Mouse (Mus musculus): ENCODE measurements around the gene Adgrg3. TPM values are rescaled to one million over a fixed set of nuclear protein-coding genes. Genes with fewer than 3 reads are reported as not detected.
A peak's percentile ranks its signal among the peaks of the same experiment; 100 is the strongest.

Gene Adgrg3
- total RNA-seq (2021) = 1 to 10 TPM; 2.0 to 2.8 TPM
- polyA plus RNA-seq (2012; rRNA removed) = 9.1 and 11.2 TPM in 2 replicates
- long read RNA-seq, partial matches to known transcripts = 2 of 4 reads
- long read RNA-seq, other reads (novel, unspliced or antisense) = 1 of 4 reads

DNA sequence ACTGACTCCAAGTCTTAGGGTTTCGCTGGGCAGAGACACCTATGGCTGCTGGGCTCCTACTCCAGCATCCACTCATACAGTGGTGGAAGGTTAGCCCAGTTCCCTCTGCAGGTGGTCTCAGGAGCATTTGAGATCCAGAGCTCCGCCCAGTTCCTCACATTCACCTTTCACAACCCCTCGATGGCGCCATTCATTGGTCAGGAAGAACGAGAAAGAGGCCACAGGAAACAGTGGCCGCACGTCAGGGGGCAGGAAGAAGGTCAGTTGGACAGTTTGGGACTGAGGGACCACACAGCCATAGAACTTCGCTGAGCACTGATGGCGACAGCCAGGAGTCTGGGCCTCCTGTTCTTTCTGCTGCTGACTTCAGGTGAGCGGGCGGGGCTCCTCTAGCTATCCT is at the start of gene Adgrg3:
Gene Adgrg3, plus strand, starts transcription at position 242 of the 400 bp plus-strand sequence.
- DNase-seq = no peak

DNA sequence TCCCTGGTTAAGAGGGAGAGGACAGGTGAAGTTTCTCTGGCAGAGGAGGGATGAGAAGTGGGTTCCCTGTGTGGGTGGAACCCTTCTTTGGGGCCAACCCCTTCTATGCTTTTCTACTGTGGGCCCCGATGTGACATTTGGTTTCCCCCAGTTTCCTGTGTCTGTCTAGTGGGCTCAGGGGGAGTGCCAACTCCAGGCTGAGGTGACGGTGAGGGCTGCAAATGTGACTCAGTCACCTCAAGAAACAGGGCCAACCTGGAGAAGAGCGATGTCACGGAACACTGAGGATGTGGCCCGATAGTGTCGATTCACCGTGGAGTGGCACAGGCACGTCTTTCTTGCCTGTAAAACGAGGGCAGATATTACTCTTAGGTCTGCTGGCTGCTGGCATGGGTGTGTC is 44.2 kb upstream of the Adgrg3 start:
- no peak for DNase-seq

DNA sequence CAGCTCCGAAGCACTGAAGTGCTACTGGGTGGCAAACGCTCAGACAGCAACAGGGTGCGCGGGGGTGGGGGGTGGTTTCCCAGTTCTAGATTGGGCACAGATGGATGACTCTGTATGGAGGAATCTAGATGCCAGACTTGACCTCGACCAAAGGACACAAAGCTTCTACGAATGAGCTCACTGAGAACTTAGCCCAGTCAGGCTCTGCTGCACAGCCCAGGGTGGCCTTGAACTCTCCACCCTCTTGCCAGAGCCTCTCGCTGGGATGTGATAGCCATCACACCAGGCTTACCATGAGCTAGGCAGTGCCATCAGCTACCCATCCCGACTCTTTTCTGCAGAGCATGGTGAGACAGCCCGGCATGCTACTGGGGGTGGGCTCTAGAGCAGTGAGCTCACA is 43.7 kb upstream of the Adgrg3 start:
- no peak for DNase-seq

DNA sequence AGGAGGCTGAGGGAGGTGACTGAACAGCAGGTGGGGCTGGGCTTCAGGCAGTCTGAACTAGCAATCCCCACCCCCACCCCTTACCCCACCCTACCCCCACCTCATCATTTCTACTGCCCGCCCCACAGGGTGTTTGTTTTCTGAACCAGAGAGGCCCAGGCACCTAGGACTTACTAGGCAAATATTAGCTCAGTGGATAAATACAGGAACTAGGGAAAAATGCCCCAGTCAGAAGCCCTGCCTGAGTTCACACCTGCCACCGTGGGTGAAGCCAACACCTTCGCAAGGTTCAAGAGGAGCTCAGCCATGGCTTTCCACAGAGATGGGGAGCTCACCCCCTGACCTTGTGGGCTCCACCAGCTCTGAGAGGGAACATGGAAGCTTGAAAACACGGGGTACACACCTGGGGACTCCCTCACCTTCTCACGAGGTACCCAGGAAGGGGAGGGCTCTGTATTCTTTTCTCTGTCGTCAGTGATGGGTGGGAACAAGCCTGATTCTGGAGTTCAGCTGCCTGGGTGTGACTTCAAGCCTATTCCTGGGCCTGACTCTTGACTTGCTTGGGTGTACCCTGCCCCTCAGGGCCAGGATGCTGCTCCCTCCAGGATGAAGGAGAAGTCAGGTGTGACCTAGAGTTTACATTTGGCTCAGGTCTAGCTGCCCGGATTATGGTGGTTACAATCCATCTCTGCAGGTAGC is 42.9 kb upstream of the Adgrg3 start, which contains the start of gene Adgrg1:
Gene Adgrg1, plus strand, starts transcription at position 285 of the 699 bp plus-strand sequence.
- DNase-seq = no peak

DNA sequence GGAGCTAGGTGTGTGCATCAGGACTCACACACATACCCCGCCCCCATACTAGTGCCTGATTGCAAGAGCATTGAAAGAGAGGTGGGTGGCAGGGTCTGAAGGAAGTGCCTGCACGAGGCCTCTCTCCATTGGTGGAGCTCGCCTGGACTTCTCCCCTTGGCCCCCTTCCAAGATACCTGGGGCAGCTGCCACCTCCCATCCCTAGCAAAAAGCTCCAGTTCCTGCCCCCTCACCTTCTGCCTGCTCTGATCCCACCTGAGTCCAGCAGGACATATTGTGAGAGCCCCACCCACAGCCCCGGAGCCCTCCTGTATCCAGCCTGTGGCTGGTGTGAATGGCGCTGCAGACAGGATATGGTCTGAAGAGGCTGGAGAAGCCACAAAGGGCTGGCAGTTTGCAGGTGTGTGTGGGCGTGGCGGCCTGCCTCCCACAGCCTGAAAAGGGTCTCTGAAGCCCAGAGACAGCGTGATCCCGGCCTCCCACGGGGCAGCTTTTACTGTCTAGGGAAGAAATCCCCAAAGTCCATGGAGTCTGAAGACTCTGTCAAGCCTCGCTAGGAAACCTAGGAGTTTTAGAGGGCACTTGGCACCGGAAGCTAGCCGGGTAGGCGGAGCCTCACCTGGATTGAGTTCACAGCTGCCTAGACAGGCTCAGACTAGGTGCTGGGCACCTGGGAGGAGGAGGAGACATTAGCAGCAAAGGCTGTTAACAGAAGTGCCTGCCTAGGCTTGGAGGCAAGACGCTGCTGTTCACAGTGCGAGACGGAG is 40.7 kb upstream of the Adgrg3 start:
- no peak for DNase-seq

DNA sequence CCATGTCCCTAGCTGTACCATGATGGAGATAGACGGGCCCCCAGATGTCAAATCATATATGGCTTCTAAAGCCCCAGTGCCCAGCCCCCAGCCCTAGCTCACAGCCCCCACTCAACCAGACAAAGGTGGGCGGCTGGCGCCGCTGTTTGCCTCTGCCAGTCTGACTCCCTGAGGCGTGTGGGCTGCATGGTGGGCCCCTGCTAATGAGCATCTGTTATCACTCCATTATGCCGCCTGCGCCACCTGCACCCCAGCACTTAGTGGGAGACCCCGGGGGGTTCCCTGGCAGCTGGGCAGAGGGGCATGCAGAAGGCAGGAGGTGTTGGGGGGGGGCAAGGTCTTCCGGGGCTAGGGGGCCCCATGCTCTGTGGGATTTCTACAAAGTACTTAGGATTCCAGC is 39.4 kb upstream of the Adgrg3 start:
- no peak for DNase-seq

DNA sequence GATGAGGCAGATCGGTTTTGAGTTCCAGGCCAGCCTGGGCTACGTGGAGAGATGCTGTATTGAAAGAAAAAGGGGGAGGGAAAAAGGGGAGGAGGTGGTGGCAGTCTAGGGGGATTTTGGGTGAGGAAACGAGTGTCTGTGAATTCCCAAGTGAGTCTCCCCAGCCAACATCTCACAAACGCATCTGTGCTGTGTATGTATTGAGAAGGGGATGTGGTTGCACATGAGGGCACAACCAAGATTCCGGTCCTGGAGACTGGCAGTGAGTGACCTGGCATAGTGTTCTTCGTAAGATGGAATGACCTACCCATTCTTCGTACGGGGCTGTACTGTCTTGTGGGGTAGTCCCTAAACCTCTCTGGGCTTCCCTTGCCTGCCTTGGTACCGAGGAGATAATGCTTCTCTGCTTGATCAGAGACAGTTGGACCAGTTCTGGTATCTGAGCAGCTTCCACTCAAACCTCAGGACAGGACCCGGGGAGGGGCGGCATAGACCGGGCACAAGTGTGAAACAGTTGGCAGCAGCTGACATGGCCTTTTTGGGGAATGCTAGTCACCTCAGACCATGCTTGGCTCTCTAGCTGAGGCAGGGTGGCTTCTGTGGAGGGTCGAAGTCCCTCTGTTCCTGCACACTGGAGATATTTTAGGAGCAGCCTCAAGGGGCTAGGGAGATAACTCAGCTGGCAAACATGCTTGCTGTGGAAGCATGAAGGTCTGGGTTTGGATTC is 38.7 kb upstream of the Adgrg3 start:
- DNase-seq = no peak

DNA sequence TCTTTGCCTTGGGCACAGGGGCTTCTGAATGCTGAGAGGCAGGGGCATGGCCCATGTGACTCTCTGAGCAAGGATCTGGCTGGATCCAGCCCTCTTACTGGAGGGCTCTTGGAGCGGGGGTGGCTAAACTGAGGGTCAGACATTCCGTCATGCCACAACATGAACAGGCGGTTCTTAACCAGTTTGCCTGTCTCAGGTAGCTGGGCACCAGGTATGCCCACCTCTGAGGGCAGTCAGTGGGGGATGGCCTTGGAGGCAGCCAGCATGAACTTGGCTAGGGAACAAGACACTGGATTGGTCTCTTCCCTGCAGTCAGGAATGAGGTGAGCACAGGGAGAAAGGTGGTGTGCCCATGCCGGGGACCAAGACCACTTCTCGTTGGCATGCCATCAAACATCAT is 37.3 kb upstream of the Adgrg3 start:
- DNase-seq = no peak

DNA sequence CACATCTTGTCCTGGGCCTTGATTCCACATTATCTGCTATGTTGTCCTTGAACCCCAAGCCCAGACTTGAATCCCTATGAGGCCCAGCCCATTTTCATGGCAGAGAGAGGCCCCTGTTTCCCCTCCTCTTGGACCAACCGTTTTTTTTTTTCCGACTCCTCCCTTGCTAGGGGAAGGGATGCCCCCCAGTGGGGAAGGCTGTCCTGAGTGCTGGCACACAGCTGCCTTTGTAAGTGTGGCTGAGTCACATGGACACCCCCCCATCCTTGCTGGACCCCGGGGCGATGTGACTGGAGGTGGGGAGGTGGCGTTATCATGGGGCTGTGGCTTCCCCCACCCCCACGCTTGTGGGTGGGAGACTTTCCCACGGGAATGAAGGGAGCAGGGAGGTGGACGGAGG is 36.5 kb upstream of the Adgrg3 start:
- no peak for DNase-seq

DNA sequence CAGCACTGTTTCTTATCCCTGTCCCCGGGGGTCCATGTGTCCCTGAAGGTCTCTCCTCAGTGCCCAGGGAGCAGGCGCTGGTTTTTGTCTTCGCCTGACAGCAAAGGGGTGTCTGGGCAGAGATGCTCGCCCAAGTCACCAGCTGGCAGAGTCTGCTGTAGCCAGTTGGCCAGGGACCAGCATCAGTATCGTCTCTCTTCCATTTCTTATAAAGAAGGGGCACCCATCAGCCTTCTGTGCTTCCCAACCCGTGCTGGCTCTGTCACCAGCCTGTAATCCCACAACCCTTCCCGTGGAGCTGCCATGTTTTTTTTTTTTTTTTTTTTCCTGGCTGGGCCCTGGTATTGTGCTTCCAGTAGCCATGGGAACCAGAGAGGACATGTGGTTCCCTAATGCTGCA is 35.6 kb upstream of the Adgrg3 start:
- DNase-seq = no peak

DNA sequence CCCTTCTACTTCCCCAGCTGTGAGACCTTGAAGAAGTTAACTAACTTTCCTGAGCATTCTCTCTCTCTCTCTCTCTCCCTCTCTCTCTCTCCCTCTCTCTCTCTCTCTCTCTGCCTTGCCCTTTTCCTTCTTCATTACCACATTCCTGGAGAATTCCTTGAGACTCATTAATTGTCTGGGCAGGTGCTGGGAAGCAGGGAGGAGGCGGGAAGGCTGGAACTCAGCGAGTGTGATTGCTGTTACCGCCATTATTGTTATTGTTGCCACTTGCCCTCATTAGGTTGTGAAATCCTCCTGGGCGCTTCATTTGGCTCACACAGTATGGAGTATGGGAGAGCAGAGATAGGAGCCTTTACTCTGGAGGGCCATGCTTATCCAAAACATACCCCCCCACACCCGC is 34.3 kb upstream of the Adgrg3 start:
- DNase-seq = no peak

DNA sequence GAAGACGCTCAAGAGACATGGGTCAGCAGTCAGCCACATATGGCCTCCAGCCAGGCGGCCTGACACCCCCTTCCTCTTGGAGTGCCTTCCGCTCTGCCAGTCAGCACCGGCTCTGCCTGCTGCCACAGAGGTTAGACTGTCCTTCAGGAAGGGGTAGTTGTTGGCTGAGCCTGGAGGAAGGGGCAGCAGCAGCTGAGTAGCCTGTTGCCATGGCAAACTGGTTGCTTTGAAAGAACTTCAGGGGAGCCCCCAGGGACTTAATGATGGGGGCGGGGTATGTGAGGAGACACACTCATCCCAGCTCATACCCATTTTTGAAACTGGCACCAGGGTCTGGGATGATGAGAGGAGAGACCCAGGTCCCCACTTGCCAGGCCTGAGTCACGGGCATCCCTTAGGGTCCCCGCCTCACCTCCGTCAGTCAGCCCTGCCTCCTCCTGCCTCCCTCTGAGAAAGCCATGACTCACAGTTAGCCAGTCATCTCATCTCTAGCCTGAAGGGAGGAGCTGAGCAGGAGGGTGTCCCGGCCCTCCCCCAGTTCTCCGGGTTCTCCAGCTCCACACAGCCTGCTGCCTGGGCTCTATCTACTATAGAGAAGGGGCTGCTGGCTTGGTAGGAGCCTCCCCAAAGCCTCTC is 33.5 kb upstream of the Adgrg3 start:
- DNase-seq = peak; percentile 84

DNA sequence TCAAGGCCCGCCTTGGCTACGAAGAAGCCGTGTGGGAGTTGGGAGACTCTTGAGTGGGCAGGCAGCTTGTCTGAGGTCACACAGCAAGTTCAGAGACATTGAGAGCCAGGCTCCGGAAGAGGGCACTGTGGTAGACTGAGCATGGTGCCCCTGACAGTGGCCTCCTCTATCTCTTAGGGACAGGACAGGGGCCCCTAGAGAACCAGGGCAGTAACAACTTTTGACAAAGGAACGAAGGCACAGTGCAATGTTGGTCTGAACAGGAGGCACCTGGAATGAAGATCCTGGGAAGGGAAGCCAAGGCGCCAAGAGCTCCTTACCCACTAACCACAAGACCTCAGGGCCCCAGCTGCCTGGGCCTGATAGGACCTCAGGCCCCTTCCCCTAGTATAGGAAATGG is 32.5 kb upstream of the Adgrg3 start:
- no peak for DNase-seq

DNA sequence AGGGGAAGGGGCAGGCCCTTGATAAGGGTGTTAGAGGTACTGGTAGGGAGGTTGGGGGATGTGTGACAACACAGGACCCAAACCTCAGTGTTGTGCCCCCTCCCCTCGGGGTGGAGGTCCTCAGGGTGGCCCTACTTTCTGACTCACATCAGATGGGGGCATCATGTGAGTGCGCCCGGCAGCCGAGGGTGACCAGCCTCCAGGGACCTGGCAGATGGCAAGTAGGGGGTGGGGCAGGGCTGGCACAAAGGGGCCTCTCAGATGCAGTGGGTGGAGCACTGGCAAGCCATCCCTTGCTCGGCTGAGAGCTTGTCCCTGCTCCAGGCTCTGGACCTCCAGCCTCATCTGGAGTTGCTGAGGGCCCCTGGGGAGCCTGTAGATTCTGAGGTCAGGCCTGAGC is 30.8 kb upstream of the Adgrg3 start:
- DNase-seq = no peak

DNA sequence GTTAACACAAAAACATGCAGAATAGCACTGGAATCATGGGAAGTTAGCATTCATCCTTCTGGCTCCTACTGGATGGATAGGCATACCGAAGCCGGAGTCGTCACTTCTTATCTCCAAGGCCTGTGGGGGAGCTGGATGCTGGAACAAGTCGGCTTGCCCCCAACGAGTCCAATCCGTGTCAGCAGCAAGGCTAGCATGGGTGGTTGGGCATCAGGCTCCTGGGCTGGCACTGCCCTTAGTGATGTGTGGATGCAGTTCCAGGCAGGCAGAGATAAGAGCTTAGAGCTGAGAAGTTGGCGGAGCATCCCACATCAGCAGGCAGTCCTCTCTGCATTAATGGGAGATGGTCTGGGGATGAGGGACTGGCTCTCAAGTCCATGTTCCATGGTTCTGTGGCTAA is 29.9 kb upstream of the Adgrg3 start:
- DNase-seq = no peak

DNA sequence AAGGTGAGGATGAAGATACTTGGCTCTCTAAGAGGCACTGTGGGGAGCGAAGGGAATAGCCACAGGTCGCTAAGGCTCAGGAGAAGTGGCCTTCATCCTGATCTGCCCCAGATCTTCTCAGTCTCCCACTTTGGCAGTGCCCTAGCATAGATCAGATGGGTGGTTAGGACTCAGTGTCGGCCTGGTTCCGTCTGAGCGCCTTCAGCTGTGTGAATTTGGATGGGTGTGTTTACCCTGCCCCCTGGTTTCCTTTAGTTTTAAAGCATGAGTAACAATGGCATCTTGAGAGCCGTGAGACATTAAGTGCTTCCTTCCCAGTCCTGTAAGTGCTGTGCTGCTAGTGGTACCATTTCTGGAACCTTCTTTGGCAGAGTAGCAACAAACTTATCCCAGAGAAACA is 28.9 kb upstream of the Adgrg3 start:
- DNase-seq = no peak

DNA sequence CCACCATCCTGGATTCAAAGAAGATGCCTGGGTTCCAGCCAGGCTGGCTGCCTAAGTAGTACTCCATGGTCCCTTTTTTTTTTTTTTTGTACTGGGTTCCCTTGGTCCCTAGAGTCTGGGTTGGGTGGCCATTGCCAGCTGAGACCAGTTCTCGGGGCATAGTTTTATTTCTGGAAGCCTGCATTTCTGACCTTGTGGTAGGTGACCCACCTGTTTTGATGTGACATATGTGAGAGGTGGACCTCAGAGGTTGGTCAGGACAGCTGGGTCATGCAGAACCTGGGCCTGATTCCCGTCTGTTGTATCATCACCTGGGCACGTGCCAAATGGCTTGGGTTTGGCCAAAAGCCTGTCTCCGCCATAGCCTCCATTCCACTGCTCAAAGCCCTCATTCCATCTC is 27.8 kb upstream of the Adgrg3 start:
- no peak for DNase-seq

DNA sequence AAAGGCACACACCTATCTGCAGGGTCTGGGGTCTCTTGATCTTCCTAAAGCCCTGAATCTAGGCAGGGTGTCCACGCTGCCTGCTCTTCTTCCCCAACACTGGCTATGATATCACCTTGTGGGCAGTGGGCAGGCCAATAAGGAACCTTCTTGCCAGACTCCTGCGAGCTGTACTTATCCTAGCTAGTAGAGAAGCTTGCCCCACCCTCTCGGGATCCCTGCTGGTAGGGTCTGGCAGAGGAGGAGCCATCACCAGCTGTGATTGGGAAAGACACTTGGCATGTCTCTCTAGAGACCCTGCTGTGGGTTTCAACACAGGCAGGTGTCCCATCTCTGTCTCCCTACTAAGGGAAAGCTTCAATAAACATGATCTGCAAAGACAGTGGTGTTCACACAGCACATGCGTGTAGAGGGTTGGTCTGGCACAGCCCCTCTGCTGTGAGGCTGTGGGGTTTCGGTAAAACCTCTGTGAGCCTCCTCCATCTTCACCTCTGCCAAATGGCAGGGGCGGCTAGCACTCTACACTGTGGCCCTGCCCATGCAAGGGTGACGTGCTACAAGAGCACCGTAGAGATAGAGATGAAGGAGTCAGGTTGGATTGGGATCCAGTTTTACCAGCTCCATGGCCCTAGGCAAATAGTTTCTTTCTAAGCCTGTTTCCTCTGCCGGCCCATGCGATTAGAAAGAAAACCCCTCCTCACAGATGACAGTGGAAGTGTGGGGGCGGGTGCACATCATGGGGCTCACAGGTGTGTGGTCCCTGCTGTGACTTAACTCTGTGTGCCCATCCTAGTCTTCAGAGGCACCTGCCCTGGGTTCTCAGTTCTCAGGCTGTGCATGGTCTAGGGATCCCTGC is 26.7 kb upstream of the Adgrg3 start:
- no peak for DNase-seq

DNA sequence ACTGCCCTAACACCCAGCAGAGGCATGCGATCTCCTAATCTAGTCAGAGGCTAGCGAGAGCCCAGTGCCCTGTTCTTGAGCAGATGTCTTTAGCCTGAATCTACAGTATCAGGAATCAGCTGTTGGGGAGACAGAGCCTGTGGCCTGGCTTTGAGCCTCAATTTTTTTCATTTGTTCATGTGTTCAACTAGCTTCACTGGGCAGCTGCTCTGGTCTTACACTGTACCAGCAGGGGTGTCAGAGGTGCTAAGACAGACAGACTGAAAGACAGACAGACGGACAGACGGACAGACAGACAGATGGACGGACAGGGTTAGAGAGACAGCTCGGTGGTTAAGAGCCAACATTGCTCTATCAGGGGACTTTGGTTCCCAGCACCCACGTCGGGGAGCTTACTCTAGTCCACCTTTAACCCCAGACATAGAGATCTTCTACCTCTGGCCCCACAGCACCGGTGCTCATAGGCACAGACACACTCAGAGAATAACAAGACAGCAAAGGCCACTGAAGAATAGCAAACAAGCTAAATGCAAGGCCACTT is 26.0 kb upstream of the Adgrg3 start:
- no peak for DNase-seq

DNA sequence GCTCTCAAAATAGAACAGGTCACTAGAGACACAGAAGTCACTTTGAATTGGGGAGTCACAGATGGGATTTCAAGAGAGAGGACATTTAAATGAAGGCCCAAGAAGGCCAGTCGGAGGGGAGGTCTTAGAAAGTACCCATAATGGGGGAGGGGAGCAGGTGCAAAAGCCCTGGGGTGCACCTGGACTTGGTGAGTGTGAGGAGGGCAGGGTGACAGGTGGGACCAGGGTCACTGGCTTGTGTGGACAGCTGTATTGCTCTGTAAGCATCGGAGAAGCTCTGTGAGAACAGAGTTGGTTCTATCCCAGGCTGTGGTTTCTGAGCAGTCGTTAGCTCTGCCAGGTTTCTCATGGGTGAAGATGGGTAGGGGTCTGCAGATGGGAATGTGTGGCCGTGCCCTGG is 25.5 kb upstream of the Adgrg3 start:
- no peak for DNase-seq

DNA sequence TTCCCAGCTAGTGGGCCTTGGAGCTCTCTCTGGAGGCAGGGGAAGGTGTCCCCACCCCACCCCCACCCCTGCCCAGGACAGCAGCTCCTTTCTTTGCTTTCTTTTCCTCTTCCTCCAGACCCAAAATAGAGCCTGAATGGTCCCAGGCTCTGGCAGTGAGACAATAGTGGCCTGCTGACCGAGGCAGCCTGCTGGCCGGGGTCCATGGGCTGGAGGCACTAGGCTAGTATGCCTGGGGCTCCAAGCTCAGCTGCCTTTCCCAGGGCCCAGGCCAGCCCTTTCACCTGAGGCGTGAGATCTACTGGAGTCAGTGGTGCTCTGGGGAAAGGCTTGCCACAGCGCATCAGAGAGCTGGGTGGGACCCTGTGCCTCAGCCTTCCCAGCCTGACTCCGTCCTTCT is 25.0 kb upstream of the Adgrg3 start:
- DNase-seq = peak; percentile 68

Measured in adrenal gland, adult 2 months (tissue).